Mouse (Mus musculus) midbrain, embryonic 14.5 days (tissue): ENCODE data around the gene Zkscan17. TPM values are rescaled to one million over a fixed set of nuclear protein-coding genes. Genes with fewer than 3 reads are reported as not detected.

Source experiments
- ATAC-seq: fragments of 200-750 bp; cut with Nextera tagmentation; 2 replicates; pipeline ENCODE4 v1.8.0; 2017; ENCODE audit warnings: moderate number of reproducible peaks, moderate library complexity; ENCODE audit not compliant: low FRiP score, low TSS enrichment
- DNase-seq: peaks from one replicate; pipeline ENCODE4 v3.0.0-alpha.2; 2015
- H3K27ac ChIP-seq: fragments of 300-500 bp; sonication (generic); replicated peaks from 2 replicates; pipeline ENCODE4 v1.5.1; 2014; ENCODE audit warnings: mild to moderate bottlenecking, low read depth, low read length, moderate library complexity
- H3K27me3 ChIP-seq: fragments of 300-500 bp; sonication (generic); 2 replicates; pipeline ENCODE4 v1.6.1; 2014; ENCODE audit warnings: low read length, control low read depth, mixed read lengths; ENCODE audit not compliant: control insufficient read depth, insufficient read depth
- H3K36me3 ChIP-seq: fragments of 300-500 bp; sonication (generic); 2 replicates; pipeline ENCODE4 v1.6.1; 2014; ENCODE audit warnings: low read length, control low read depth; ENCODE audit not compliant: control insufficient read depth, insufficient read depth
- H3K4me1 ChIP-seq: fragments of 300-500 bp; sonication (generic); 2 replicates; pipeline ENCODE4 v1.6.1; 2014; ENCODE audit warnings: mild to moderate bottlenecking, antibody characterized with exemption, low read length, control low read depth; ENCODE audit not compliant: control insufficient read depth, insufficient read depth
- H3K4me2 ChIP-seq: fragments of 300-500 bp; sonication (generic); 2 replicates; pipeline ENCODE4 v1.6.1; 2014; ENCODE audit warnings: mild to moderate bottlenecking, low read length, moderate library complexity
- H3K4me3 ChIP-seq: fragments of 300-500 bp; sonication (generic); replicated peaks from 2 replicates; pipeline ENCODE4 v1.5.1; 2014; ENCODE audit warnings: low read depth, low read length
- H3K9ac ChIP-seq: fragments of 300-500 bp; sonication (generic); replicated peaks from 2 replicates; pipeline ENCODE4 v1.6.1; 2014; ENCODE audit warnings: mild to moderate bottlenecking, low read length, moderate library complexity
- H3K9me3 ChIP-seq: fragments of 300-500 bp; sonication (generic); 2 replicates; pipeline ENCODE4 v1.6.1; 2016; ENCODE audit warnings: low read length, control low read depth, mixed read lengths; ENCODE audit not compliant: control insufficient read depth
- WGBS: fragments of 180-500 bp; shearing (Covaris S2); extraction: QIAGEN DNeasy Blood & Tissue Kit; methylation state at CpG from one replicate; pipeline ENCODE4 v1.1.7; 2014; 5-methylcytosine and 5-hydroxymethylcytosine counted together
- polyA plus RNA-seq: library from polyadenylated mRNA; unstranded; fragments of >200 nt; fragmentation: Nextera tagmentation; extraction: Ambion mirVana; gene quantifications from 2 replicates; pipeline ENCODE4 v1.2.1, GENCODE M21; 2014

Zkscan17 gene
- polyA plus RNA-seq, 1 experiment from 2014 or later, result 16.1 TPM

- Histone ChIP-seq H3K27me3 (no peaks in the 10 kb centered on the region), H3K9ac (no peak overlapping the region), H3K4me2 (no peak overlapping the region), H3K9me3 (peaks cover 19% of the 10 kb centered on the region), H3K36me3 (peaks cover 78% of the 10 kb centered on the region), H3K4me1 (no peaks in the 10 kb centered on the region), H3K4me3 (no peak overlapping the region), H3K27ac (no peak overlapping the region)
- 71% methylated on average over 5 of the region's 5 CpGs for WGBS
- no peak for DNase-seq
- no peak for ATAC-seq
Observed at GRCm38 (mm10) chr11:59458973-59459372, 67.6 kb downstream of the Zkscan17 start.

GRCm38 (mm10) chr11:59456891-59457290, 69.7 kb downstream of the Zkscan17 start:
- Histone ChIP-seq H3K9me3 (no peaks in the 10 kb centered on the region), H3K4me3 (no peak overlapping the region), H3K36me3 (peaks cover 73% of the 10 kb centered on the region), H3K4me1 (no peaks in the 10 kb centered on the region), H3K4me2 (no peak overlapping the region), H3K9ac (no peak overlapping the region), H3K27me3 (no peaks in the 10 kb centered on the region), H3K27ac (no peak overlapping the region)
- WGBS, result 97% methylated on average over 2 of the region's 2 CpGs
- DNase-seq (no peak), ATAC-seq (no peak)

GRCm38 (mm10) chr11:59456346-59456745, 70.2 kb downstream of the Zkscan17 start:
- no peak overlapping the region for H3K4me2 ChIP-seq
- H3K27ac ChIP-seq, result no peak overlapping the region
- DNase-seq, result no peak
- H3K4me3 ChIP-seq, result no peak overlapping the region
- WGBS, result 91% methylated on average over 2 of the region's 2 CpGs
- peaks cover 72% of the 10 kb centered on the region for H3K36me3 ChIP-seq
- H3K4me1 ChIP-seq, result 0 out of 2 replicates have a peak, but pooled peaks cover under 1% of the 10 kb centered on the region
- H3K27me3 ChIP-seq, result no peaks in the 10 kb centered on the region
- ATAC-seq, result no peak
- H3K9me3 ChIP-seq, result no peaks in the 10 kb centered on the region
- H3K9ac ChIP-seq, result no peak overlapping the region

- ATAC-seq (no peak), DNase-seq (no peak)
Observed at GRCm38 (mm10) chr11:59451086-59451485, 75.5 kb downstream of the Zkscan17 start, which contains the start of gene Snap47. Gene Snap47, minus strand, starts transcription at chr11:59451186.

GRCm38 (mm10) chr11:59450230-59450771, 76.2 kb downstream of the Zkscan17 start:
- ATAC-seq, result peak; percentile 53
- Histone ChIP-seq H3K36me3 (peaks cover 37% of the 10 kb centered on the region), H3K27me3 (no peaks in the 10 kb centered on the region), H3K4me2 (peak overlapping the region; percentile 91), H3K4me1 (peaks cover 20% of the 10 kb centered on the region), H3K4me3 (peak overlapping the region; percentile 75), H3K27ac (peak overlapping the region; percentile 79; the same call in 1 of the 2 replicates), H3K9me3 (no peaks in the 10 kb centered on the region), H3K9ac (peak overlapping the region; percentile 70)
- 2% methylated on average over 38 of the region's 38 CpGs for WGBS
- no peak for DNase-seq

More at GRCm38 (mm10) chr11:59451086-59451485, 75.5 kb downstream of the Zkscan17 start, which contains the start of gene Snap47:
- H3K4me3 ChIP-seq, result peak within 1 kb of the TSS; percentile 75
- WGBS, result 87% methylated on average over 4 of the region's 4 CpGs
- no peaks in the 10 kb centered on the region for H3K9me3 ChIP-seq
- peaks cover 43% of the 10 kb centered on the region for H3K36me3 ChIP-seq
- H3K4me2 ChIP-seq, result peak within 1 kb of the TSS; percentile 91
- peak within 1 kb of the TSS; percentile 70 for H3K9ac ChIP-seq
- H3K4me1 ChIP-seq, result peaks cover 20% of the 10 kb centered on the region
- no peaks in the 10 kb centered on the region for H3K27me3 ChIP-seq
- peak within 1 kb of the TSS; percentile 79; the same call in 1 of the 2 replicates for H3K27ac ChIP-seq

- DNase-seq, result peak; percentile 96
- peak within 1 kb of the TSS; percentile 79 for H3K27ac ChIP-seq
- peak within 1 kb of the TSS; percentile 75 for H3K4me3 ChIP-seq
- no peaks in the 10 kb centered on the region for H3K9me3 ChIP-seq
- peak within 1 kb of the TSS; percentile 70 for H3K9ac ChIP-seq
- WGBS, result under 1% methylated on average over 35 of the region's 40 CpGs
- no peaks in the 10 kb centered on the region for H3K27me3 ChIP-seq
- ATAC-seq, result peak; percentile 96
- H3K36me3 ChIP-seq, result peaks cover 35% of the 10 kb centered on the region
- H3K4me2 ChIP-seq, result peak within 1 kb of the TSS; percentile 91
- peaks cover 20% of the 10 kb centered on the region for H3K4me1 ChIP-seq
Observed at GRCm38 (mm10) chr11:59449741-59450229, 76.8 kb downstream of the Zkscan17 start, which contains the start of gene Jmjd4. Gene Jmjd4, plus strand, starts transcription at chr11:59450045.

- H3K36me3 ChIP-seq, result peaks cover 16% of the 10 kb centered on the region
- no peaks in the 10 kb centered on the region for H3K27me3 ChIP-seq
- H3K9me3 ChIP-seq, result no peaks in the 10 kb centered on the region
- H3K27ac ChIP-seq, result no peak overlapping the region
- ATAC-seq (no peak), DNase-seq (no peak)
- no peak overlapping the region for H3K9ac ChIP-seq
- no peak overlapping the region for H3K4me2 ChIP-seq
- no peaks in the 10 kb centered on the region for H3K4me1 ChIP-seq
- H3K4me3 ChIP-seq, result no peak overlapping the region
Observed at GRCm38 (mm10) chr11:59443102-59443501, 83.4 kb downstream of the Zkscan17 start.

GRCm38 (mm10) chr11:59437954-59438353, 88.6 kb downstream of the Zkscan17 start:
- no peak overlapping the region for H3K4me3 ChIP-seq
- no peak overlapping the region for H3K9ac ChIP-seq
- no peaks in the 10 kb centered on the region for H3K4me1 ChIP-seq
- DNase-seq (no peak), ATAC-seq (no peak)
- 95% methylated on average over 12 of the region's 12 CpGs for WGBS
- no peak overlapping the region for H3K4me2 ChIP-seq
- peaks cover 6% of the 10 kb centered on the region; the same call in 1 of the 2 replicates for H3K9me3 ChIP-seq
- peaks cover 35% of the 10 kb centered on the region for H3K36me3 ChIP-seq
- no peaks in the 10 kb centered on the region for H3K27me3 ChIP-seq
- H3K27ac ChIP-seq, result no peak overlapping the region
